Mouse (Mus musculus) MEL (cell line): ENCODE results near the gene Ets1. TPM values are rescaled to one million over a fixed set of nuclear protein-coding genes. Genes with fewer than 3 reads are reported as not detected.

Source experiments
- DNase-seq: peaks from one replicate; pipeline ENCODE4 v3.0.0; 2011; ENCODE audit warnings: low read depth, low spot score
- H3K27ac ChIP-seq: 2 replicates; pipeline ENCODE4 v1.5.1; 2012; ENCODE audit warnings: low read depth, mild to moderate bottlenecking, control low read depth, low read length, moderate library complexity; ENCODE audit not compliant: control insufficient read depth
- H3K27me3 ChIP-seq, 2 experiments: fragments of 150-350 bp in 1 of 2; sonication (generic) in 1 of 2; 2 replicates each; pipeline ENCODE4 v1.6.1; 2012; ENCODE audit warnings: low read length in 2 of 2, mild to moderate bottlenecking in 2 of 2, improper control_type of control experiment in 1 of 2, moderate library complexity in 1 of 2; ENCODE audit not compliant: insufficient read depth in 2 of 2, control insufficient read depth in 1 of 2
- H3K36me3 ChIP-seq, 2 experiments: 2 replicates each; pipeline ENCODE4 v1.6.1; 2012 to 2014; ENCODE audit warnings: low read length in 2 of 2, improper control_type of control experiment in 1 of 2, inconsistent platforms in 1 of 2, mild to moderate bottlenecking in 1 of 2; ENCODE audit not compliant: insufficient read depth in 2 of 2, control insufficient read depth in 1 of 2
- H3K4me1 ChIP-seq, 2 experiments: fragments of 150-350 bp in 1 of 2; sonication (generic) in 1 of 2; 2 replicates each; pipeline ENCODE4 v1.6.1; 2012; ENCODE audit warnings: low read length in 2 of 2, improper control_type of control experiment in 1 of 2, mild to moderate bottlenecking in 1 of 2; ENCODE audit not compliant: insufficient read depth in 2 of 2, control insufficient read depth in 1 of 2
- H3K4me3 ChIP-seq, 2 experiments: fragments of 150-350 bp in 1 of 2; sonication (generic) in 1 of 2; 2 replicates each; pipeline ENCODE4 v1.5.1; 2012; ENCODE audit warnings: low read depth in 2 of 2, low read length in 2 of 2, mild to moderate bottlenecking in 2 of 2, moderate library complexity in 2 of 2, control low read depth in 1 of 2, improper control_type of control experiment in 1 of 2; ENCODE audit not compliant: control insufficient read depth in 1 of 2, insufficient read depth in 1 of 2
- H3K79me2 ChIP-seq: 2 replicates; pipeline ENCODE4 v1.6.1; 2012; ENCODE audit warnings: mild to moderate bottlenecking, low read length, moderate library complexity; ENCODE audit not compliant: control insufficient read depth, poor library complexity, insufficient read depth
- H3K9ac ChIP-seq: 2 replicates; pipeline ENCODE4 v1.6.1; 2012; ENCODE audit warnings: low read depth, mild to moderate bottlenecking, control low read depth, low read length, moderate library complexity; ENCODE audit not compliant: control insufficient read depth, poor library complexity, severe bottlenecking
- H3K9me3 ChIP-seq: fragments of 150-350 bp; sonication (generic); replicated peaks from 2 replicates; pipeline ENCODE4 v1.6.1; 2012; ENCODE audit warnings: mild to moderate bottlenecking, low read length, improper control_type of control experiment, moderate library complexity; ENCODE audit not compliant: insufficient read depth
- BHLHE40 ChIP-seq: IDR thresholded peaks from 2 replicates; pipeline ENCODE4 v1.6.1; 2012; ENCODE audit warnings: low read depth, mild to moderate bottlenecking, inconsistent platforms, low read length, improper control_type of control experiment, borderline replicate concordance
- CHD1 ChIP-seq: IDR thresholded peaks from 2 replicates; pipeline ENCODE4 v1.6.1; 2012; ENCODE audit warnings: low read depth, mild to moderate bottlenecking, inconsistent platforms, low read length, improper control_type of control experiment
- CHD2 ChIP-seq: IDR thresholded peaks from 2 replicates; pipeline ENCODE4 v1.6.1; 2011; ENCODE audit warnings: low read length, improper control_type of control experiment
- ELF1 ChIP-seq: IDR thresholded peaks from 2 replicates; pipeline ENCODE4 v1.6.1; 2014; ENCODE audit warnings: low read depth, mild to moderate bottlenecking, inconsistent platforms, low read length, improper control_type of control experiment, moderate library complexity
- EP300 ChIP-seq, 2 experiments: IDR thresholded peaks; 2 replicates each; pipeline ENCODE4 v1.6.1; 2011; ENCODE audit warnings: improper control_type of control experiment in 2 of 2, low read length in 2 of 2, low read depth in 1 of 2, mild to moderate bottlenecking in 1 of 2
- GABPA ChIP-seq: IDR thresholded peaks from 2 replicates; pipeline ENCODE4 v1.6.1; 2012; ENCODE audit warnings: low read depth, mild to moderate bottlenecking, inconsistent platforms, low read length, improper control_type of control experiment, moderate library complexity
- GATA1 ChIP-seq: IDR thresholded peaks from 2 replicates; pipeline ENCODE4 v1.6.1; 2011; ENCODE audit warnings: low read depth, low read length, improper control_type of control experiment
- HCFC1 ChIP-seq: IDR thresholded peaks from 2 replicates; pipeline ENCODE4 v1.6.1; 2012; ENCODE audit warnings: low read depth, mild to moderate bottlenecking, inconsistent platforms, low read length, improper control_type of control experiment, moderate library complexity
- JUND ChIP-seq: IDR thresholded peaks from 2 replicates; pipeline ENCODE4 v1.6.1; 2011; ENCODE audit warnings: low read depth, mild to moderate bottlenecking, improper control_type of control experiment, low read length
- MAZ ChIP-seq: IDR thresholded peaks from 2 replicates; pipeline ENCODE4 v1.6.1; 2012; ENCODE audit warnings: low read depth, mild to moderate bottlenecking, inconsistent platforms, low read length, improper control_type of control experiment
- MEF2A ChIP-seq: IDR thresholded peaks from 2 replicates; pipeline ENCODE4 v1.6.1; 2014; ENCODE audit warnings: low read depth, mild to moderate bottlenecking, inconsistent platforms, low read length, improper control_type of control experiment; ENCODE audit not compliant: poor library complexity, insufficient replicate concordance, severe bottlenecking; ENCODE audit errors: extremely low read depth
- MYB ChIP-seq: IDR thresholded peaks from 2 replicates; pipeline ENCODE4 v1.6.1; 2011; ENCODE audit warnings: mild to moderate bottlenecking, low read depth, low read length, improper control_type of control experiment
- MYC ChIP-seq: IDR thresholded peaks from 2 replicates; pipeline ENCODE4 v1.6.1; 2011; ENCODE audit warnings: low read depth, mild to moderate bottlenecking, low read length, improper control_type of control experiment, moderate library complexity
- NELFE ChIP-seq: IDR thresholded peaks from 2 replicates; pipeline ENCODE4 v1.6.1; 2011; ENCODE audit warnings: low read depth, low read length, improper control_type of control experiment
- RAD21 ChIP-seq: IDR thresholded peaks from 2 replicates; pipeline ENCODE4 v1.6.1; 2011; ENCODE audit warnings: mild to moderate bottlenecking, low read depth, low read length, improper control_type of control experiment
- RCOR1 ChIP-seq: IDR thresholded peaks from 2 replicates; pipeline ENCODE4 v1.6.1; 2012; ENCODE audit warnings: low read depth, mild to moderate bottlenecking, inconsistent platforms, low read length, improper control_type of control experiment
- SMC3 ChIP-seq: IDR thresholded peaks from 2 replicates; pipeline ENCODE4 v1.6.1; 2011; ENCODE audit warnings: low read depth, low read length, improper control_type of control experiment
- TCF12 ChIP-seq: IDR thresholded peaks from 2 replicates; pipeline ENCODE4 v1.6.1; 2014; ENCODE audit warnings: low read depth, mild to moderate bottlenecking, inconsistent platforms, low read length, improper control_type of control experiment, moderate library complexity
- USF1 ChIP-seq: IDR thresholded peaks from 2 replicates; pipeline ENCODE4 v1.6.1; 2014; ENCODE audit warnings: low read depth, mild to moderate bottlenecking, inconsistent platforms, low read length, improper control_type of control experiment, moderate library complexity
- ZC3H11A ChIP-seq: IDR thresholded peaks from 2 replicates; pipeline ENCODE4 v1.6.1; 2012; ENCODE audit warnings: low read depth, mild to moderate bottlenecking, inconsistent platforms, low read length, improper control_type of control experiment
- ZMIZ1 ChIP-seq: IDR thresholded peaks from 2 replicates; pipeline ENCODE4 v1.6.1; 2012; ENCODE audit warnings: low read depth, mild to moderate bottlenecking, inconsistent platforms, low read length, improper control_type of control experiment, moderate library complexity
- polyA plus RNA-seq, 2 experiments: library from polyadenylated mRNA; stranded (reverse) in 1 of 2; unstranded in 1 of 2; fragments of >175 nt in 1 of 2; fragments of >200 nt in 1 of 2; gene quantifications; 2 replicates each; pipeline versions ENCODE4 v1.2.1 to v1.2.4; 2012; ENCODE audit warnings: low replicate concordance in 2 of 2, low read depth in 1 of 2; ENCODE audit not compliant: insufficient read length in 2 of 2, insufficient read depth in 1 of 2, missing spikeins in 1 of 2
- total RNA-seq: library from RNA; depleted of rRNA; stranded (reverse); fragments of 300-350 nt; gene quantifications from 2 replicates; pipeline ENCODE4 v1.2.3, GENCODE M21; 2012

Gene Ets1
- total and polyA plus RNA-seq, 3 experiments: 0.10 to 0.19 TPM; not detected in 1

DNA sequence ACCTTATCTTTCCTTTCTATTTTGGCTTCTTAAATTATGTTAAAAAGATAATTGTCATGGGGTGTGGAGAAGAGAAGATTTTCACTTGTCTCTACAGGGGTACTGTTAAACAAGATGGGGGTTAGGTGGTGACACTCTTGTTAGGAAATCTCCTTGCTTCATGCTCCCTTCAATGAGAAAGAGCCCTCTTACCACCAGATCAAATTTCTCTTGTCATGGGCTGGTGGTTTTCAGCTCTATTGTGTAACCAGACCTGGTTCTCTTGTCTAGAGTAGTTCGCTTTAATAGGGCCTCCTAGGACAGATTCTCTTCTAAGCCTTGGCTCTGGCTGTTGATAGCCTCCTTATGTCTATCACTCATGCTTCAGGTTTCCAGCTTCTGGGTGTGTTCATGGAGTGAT, 18.3 kb downstream of the Ets1 start:
- no peak overlapping the region for H3K27ac ChIP-seq
- no peaks in the 10 kb centered on the region for H3K9me3 ChIP-seq
- no peaks in the 10 kb centered on the region for H3K79me2 ChIP-seq
- TF ChIP-seq TCF12 (no peak), CHD1 (no peak), MYB (no peak), BHLHE40 (no peak), HCFC1 (no peak), RCOR1 (no peak), ZC3H11A (no peak), RAD21 (no peak), SMC3 (no peak), EP300 (IDR thresholded peaks at IDR 0.05; ENCODE audit: low read depth in 1 of 2, low read length in 2 of 2) (no peak), MYC (no peak), ZMIZ1 (no peak), CHD2 (no peak), JUND (no peak), NELFE (no peak), MEF2A (no peak), GATA1 (no peak), ELF1 (no peak)
- H3K9ac ChIP-seq: no peak overlapping the region
- DNase-seq: no peak
- H3K36me3 ChIP-seq: no peaks in the 10 kb centered on the region
- no peak overlapping the region for H3K4me3 ChIP-seq
- H3K4me1 ChIP-seq: no peaks in the 10 kb centered on the region
- H3K27me3 ChIP-seq: peaks cover 0 to 4% of the 10 kb centered on the region in 2 experiments; a peak in 2 of 4 replicates

DNA sequence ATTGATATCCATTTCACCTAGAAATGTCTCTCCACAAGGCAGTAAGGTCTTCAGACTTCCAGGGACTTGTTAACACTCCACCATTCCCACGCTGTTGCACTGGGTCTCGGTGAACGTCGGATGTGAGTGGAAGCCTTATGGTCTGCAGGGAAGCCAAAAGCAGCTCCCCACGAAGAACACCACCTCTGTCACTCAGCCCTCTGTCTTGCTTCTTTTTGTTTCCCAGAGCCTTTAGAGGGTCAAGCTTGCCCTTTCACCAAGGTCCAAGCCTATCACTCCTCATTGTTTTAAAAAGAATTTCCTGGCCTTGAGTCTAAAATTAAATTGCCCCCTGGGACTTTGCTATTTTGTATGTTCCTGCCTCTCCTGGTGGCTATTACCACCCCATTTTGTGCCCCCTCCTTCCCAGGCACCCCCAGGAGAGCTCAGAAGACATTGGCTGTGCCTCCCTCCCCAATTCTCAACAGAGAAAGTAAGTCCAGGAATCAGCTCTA, 20.4 kb downstream of the Ets1 start:
- Histone ChIP-seq H3K4me1 (no peaks in the 10 kb centered on the region), H3K9me3 (no peaks in the 10 kb centered on the region), H3K4me3 (no peak overlapping the region), H3K27ac (no peak overlapping the region), H3K27me3 (no peaks in the 10 kb centered on the region; a peak in 1 of 4 replicates), H3K9ac (no peak overlapping the region), H3K36me3 (no peaks in the 10 kb centered on the region), H3K79me2 (no peaks in the 10 kb centered on the region)
- TF ChIP-seq USF1: no peak
- no peak for TF ChIP-seq CHD2
- no peak for TF ChIP-seq MAZ
- no peak for TF ChIP-seq GABPA
- no peak for TF ChIP-seq ZMIZ1
- no peak for DNase-seq
